Mouse (Mus musculus) T-cell, adult 2 months (primary cell): ENCODE results near the gene Cachd1.

Source experiments
- DNase-seq: peaks from one replicate; pipeline ENCODE4 v3.0.0; 2022; ENCODE audit warnings: low spot score

Gene Cachd1

DNA sequence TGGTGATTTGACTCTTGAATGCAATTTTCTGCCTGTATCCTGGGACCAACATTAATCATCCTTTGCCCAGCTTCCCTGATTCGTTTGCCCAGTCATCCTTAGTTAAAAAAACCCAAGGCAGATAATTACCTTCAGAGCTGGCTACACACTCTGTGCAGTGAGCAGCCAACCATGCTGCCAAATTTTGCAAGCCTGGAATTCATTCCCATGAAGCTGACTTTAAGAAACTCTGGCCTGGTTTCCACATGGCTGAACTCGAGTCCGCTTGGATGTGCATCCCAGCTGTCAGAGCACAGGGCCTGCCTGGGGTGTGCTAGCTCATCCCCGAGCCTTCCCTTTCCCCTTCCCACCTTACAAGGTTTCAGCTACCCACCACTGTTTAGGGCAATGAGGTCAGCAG is 214.5 kb downstream of the Cachd1 start:
- DNase-seq = no peak

DNA sequence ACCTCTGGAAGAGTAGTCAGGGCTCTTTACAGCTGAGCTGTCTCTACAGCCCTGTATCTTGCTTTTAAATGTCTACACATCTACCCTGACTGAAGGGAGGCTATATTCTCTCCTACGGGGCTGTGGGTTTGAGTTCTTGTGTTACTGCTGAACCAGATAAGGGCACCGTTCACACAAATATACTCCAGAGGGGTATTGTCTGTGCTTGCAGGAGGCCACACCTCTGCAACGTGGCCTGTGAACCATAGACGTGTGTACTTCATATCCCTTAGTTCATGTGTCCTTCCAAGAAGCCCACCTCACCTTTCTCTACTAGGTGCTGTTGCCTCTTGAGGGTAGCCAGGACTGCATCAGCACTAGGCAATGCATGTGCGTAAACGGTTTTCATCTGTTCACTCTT is 215.6 kb downstream of the Cachd1 start:
- no peak for DNase-seq

DNA sequence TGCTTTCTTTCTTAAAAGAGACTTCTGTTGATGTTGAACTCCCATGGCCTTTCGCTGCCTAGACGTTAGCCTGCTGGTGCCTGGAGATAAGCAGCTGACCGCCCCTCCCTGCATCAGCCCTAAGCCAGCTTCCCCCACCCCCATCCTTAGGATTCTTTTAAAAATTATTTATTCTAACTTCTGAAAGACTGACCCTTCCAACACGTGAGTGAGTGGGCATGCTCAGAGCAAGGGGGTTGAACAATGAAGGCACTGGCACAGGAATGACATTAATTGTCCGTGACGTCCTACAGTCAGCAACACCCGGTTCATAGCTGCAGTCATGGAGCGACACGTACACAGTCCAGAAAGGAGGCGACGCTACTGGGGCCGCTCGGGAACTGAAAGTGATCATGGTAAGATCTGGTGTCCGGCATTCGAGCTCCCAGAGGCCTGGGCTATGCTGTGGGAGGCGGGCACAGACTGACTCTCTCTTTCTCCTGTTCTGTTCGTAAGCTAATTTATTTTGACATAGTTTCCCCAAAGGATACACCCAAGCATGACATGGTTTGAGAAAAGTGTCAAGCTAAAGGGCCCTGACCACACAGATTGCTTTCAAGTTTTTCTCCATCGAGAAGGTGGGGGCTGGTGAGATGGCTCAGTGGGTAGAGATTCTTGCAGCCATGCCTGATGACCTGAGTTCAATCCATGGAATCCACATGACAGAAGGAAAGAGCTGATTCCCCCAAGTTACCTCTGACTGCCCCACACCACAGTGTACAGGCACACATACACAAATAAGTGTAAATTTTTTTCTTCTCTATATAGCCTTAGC is 218.2 kb downstream of the Cachd1 start:
- no peak for DNase-seq

DNA sequence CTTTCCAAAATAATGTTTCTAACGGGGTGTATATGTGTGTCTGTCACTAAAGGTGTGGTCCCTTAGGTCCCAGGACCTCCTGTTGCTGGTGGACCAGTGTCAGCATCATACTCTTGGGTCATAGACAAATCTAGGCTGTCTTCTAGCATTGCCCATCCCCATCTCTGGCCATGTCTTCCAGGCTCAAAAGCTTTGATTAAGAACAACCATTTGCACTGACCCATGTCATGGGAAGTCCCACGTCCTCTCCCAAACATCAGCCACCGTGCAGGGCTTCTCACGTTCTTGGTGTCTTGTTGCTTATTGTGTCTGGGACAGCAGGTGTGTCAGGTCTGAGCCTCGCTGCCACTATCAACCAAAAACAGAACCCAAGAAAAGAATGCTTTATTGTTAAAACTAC is 219.1 kb downstream of the Cachd1 start:
- no peak for DNase-seq

DNA sequence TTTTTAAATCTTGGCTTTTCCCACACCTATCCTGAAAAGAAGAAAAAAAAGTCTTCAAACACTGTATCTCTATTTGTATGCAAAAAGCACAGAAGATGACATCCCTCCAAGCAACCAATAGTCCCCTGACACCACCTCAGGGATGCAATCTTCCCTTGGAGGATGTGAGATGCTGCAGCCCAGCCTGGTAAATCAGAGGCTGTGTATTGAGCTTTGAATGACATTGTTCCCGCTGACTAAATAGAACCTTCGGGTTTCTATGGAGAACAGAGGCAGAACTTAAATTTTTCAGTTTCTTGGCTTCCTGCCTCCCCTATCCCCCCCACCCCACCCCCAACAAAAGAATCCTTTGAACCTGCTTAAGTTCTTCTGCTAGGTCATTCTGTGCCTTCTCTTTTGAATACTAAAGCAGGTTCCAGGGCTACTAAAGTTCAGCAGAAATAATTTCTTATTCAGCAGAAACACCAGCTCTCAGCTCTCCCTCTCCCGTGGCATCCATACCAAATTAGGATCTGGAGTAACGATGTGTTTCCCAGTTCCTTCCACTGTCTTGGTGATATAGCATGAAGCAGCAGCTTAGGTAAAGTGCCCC is 219.7 kb downstream of the Cachd1 start:
- DNase-seq = no peak

DNA sequence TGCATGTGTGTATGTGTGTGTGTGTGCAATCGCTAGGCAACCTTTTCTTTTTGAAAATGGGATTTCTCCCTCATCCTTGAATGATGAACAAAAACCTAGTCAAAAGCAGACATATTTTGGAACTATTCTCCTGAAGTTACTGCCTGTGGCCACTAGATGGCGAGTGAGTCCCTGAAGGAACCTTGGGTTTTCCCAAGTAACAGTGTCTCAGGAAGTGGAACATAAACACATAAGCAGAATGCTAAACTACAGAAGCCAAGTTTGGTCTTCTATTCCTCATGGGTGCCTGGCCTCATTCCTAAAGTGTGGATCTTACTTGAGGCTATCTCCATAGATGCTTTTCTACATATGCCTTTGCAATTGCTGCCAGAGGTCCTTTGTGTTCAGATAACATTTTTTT is 221.7 kb downstream of the Cachd1 start:
- DNase-seq = peak; percentile 18

DNA sequence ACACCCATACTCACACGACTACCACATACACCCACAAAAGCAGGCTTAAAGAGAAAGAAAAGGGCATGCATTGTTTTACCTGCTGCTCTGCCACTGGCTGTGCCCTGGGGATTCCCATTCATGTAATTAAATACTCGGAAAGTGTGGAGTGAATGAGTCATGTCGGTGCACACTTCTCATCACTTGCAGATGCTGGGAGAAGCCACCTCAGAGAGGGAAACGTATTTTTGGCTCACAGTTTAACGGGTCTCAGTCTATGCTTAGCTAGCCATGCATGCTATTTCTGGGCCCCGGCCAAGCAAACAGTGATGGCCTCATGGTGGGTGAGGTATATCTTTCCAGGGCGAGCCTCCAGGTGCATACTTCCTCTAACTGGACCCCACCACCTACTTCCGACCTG is 222.4 kb downstream of the Cachd1 start:
- no peak for DNase-seq

DNA sequence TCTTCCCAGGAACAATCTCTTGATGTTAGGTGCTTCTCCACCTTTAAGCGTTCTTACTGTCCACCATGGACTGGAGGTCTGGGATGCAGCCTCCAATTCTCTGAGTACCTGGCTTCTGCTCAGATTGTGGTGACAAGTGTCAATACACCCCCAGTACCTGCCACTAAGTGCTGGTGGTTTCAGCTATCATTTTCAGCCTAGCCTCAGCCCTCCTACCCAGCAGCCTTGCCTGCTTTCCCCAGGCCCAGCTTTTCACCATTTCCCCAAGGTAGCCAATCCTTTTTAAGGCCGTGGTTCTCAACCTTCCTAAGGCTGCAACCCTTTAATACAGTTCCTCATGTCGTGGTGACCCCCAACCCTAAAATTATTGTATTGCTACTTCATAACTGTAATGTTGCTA is 224.1 kb downstream of the Cachd1 start:
- no peak for DNase-seq

DNA sequence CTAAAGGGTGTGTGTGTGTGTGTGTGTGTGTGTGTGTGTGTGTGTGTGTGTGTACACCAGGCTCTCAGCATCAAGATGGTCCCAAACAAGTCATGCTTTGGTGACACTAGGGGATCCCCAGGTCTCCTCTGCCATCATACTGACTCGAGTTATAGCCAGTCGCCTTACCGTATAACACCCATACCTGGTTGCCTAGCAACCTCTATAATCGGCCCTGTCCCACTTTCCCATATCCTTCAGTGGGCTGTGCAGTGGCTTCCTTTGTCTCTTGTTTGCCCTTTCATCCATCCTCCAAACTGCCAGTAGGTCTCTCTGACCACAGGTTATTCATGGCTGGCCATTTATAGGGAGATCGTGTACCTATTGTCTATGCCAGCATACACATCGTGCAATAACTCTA is 224.6 kb downstream of the Cachd1 start:
- no peak for DNase-seq

DNA sequence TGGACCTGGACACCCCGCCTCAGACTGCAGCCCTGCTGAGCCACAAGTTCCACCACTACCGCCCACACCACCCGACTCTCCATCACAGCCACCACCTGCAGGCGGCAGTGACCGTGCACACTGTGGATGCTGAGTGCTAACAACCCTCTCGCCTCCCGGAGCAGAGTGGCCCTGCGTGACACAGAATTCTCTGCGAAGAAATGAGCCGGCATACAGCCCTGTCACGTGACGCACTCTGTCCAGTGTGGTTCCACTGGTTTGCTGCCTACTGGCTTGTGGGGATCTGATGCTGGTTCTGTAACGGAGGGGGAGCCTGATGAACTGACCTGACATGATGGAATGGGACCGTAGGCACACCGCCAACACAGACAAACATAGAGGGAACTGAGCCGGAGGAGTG is 226.5 kb downstream of the Cachd1 start:
- no peak for DNase-seq

DNA sequence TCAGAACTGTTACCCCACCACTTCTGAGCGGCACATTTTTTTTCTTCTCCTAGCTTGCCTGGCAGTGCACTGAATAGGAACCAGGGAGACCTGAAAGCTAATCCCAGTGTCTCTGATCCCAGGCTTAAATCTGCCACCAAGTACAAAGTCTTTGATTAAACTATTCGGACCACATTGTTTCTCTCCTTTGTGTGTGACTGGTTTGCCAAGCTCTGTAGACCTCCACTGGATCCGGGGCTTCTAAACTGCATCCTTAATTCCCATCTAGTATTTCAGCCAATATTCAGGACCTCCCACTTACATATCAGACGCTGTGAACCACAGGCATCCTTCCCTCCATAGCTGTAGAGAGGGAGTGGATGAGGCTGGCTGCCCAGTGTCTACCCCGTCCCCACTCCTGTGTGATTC is 231.9 kb downstream of the Cachd1 start:
- no peak for DNase-seq

DNA sequence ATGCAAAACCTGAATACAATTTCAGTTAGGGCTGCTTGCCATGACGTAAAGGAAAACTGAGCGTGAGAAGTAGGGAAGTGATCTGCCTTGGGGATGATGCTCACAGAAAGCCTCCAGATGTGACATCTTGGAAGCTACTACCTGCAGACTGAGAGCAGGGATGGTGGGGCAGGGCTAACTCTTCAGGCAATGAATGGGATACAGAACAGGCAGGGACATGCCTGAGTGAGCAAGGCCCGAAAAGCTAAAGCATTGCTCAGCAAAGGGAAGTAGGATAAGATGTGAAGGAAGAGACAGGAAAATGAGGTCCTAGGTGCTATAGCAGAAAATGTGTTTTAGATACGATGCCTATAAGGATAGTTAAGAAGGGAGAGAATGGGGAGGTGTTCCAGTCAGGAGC is 232.6 kb downstream of the Cachd1 start:
- no peak for DNase-seq

DNA sequence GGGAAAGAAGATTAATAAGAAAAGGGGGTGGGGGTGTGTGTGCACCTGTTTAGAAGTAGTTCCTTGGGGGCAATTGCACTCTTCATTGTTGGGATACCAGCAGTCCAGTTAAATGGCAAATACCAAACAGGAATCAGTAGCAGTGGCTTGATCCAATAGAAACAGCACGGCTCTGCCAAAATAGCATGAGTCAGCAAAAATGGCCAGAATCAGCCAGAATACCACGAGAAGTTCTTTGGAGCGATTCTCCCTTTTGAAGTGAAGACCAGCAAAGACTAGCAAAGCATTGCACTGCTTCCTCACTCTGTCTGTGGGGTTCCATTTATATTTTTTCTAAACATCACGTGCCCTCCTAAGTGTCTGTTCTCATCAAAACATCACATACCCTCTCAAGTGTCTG is 241.3 kb downstream of the Cachd1 start:
- no peak for DNase-seq

DNA sequence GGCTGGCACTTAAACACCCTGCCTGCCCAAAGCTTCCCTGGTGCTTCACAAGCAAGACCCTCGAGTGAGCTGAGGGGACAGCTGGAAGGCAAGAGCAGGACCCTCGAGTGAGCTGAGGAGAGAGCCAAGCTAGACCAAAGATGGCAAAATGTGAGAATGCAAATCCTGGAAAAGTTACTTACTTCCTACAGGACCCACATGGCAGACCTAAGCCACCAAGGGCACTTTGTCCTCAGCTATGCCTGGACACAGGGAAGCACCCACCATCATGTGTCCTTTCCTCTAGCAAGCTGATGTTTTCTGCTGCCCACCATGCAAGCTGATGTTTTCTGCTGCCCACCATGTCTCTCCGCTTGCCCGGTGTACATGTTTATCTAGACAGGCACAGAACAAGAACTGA is 244.1 kb downstream of the Cachd1 start, which contains the start of gene Gm10577:
Gene Gm10577, minus strand, starts transcription at position 101 of the 400 bp plus-strand sequence.
- DNase-seq = no peak

DNA sequence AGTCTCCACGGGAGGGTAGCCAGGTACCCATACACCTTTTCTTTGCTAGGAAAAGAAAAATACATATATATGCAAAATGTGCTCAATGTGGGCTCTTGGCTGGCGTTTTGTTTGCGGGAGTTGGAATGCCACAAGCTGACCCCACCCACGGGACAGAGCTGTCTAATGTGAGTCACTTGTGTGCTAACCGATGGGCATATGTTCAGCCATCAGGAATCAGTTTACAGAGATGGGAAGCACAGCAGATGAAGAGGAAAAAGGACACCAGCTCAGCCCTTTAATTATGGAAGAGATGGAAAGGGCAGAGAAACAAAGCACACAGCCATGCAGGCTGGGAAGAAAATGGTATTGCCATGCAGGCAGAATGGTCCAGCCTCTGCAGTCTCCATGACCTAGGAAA is 250.1 kb downstream of the Cachd1 start:
- DNase-seq = no peak

DNA sequence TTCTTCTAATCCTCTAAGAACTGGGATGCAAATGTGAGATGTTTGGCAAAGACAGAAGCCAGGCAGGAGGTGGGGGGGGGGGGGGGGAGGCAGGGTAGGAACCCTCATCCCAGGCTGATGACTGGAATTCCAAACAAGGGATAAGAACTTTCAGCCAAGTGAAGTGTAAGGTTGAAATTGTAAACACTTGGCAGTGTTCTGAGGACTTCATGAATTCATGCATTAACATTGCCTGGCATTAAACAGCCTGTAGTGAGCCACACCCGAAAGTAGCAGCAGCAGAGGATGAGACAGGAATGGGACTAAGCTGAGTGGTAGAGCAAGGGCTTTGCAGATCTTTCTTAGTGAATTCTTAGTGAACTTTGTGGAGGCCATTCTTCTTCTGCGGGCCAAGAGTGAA is 250.5 kb downstream of the Cachd1 start:
- no peak for DNase-seq

DNA sequence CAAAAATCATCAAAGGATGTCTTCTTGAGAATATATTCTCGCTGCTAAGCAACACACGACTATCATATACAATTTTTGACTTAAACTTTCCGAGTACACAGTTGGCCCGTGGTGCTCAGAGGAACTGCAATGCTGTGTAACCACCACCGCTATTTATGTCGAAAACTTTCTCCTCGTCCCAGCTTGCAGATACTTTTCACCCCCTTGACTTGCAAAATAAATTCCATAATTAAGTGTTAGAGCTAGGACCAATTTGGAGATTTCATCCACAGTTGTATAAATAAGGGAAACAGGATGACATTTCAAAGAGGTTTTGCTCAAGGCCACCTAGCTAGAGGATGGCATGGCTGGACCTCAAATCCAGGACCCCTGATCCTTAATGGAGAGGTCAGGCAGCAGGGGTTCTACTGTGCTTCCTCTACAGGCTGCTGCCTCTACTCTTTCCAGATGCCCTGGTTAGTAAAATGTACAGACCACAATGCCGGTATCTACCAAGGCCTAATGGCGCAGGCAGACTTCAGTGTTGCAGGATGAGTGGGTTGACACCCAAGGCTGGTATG is 251.5 kb downstream of the Cachd1 start:
- DNase-seq = no peak

DNA sequence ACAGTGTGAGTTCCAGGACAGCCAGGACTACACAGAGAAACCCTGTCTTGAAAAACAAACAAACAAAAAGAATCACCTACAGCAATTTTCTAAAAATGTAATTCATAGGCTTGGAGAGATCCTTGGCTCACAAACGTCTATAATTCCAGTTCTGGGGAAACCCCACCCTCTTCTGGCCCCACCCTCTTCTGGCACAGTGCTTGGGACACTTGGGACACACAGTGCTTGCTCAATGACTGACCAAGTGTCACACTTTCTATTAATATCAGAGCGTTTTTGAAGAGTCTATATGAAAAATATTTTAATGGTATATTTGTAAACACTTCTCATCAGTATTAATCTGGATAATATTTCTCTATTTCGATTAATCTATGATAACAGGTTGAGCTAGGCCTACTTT is 256.6 kb downstream of the Cachd1 start:
- no peak for DNase-seq

DNA sequence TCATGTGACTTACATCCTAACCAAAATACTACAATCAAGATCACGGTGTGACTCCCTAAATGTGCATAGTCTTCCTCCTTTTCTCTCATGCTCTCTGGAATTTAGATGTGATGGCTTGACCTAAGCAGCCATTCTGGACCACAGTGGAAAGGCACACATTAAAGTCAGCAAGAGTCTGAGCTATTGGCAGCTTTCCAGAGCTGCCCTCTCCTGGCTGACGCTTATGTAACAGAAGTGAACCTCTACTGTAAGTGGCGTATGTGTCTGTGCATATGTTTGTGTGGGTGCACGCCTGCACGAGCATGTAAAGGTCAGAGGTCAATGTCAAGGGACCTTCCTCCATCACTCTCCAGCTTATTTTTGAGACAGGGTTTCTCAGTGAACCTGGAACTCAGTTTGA is 258.7 kb downstream of the Cachd1 start:
- DNase-seq = no peak

DNA sequence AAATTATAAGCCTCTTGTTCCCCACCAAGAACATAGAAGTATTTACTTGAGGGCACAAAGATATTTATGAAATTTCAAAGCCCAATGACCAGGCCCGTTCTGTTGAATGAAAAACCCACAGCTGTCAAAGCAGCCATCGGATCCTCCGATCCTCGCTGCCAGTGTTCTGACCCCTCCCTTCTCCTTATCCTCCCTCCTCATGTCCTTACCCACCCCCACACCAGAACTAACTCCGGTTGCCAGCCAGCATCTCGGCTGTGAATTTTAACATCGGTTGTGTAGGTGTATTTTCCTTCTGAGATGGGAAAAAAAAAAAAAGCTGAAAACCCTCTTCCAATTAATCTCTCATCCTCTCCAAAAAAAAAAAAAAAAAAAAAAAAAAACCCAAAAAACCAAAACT is 260.7 kb downstream of the Cachd1 start:
- DNase-seq = no peak

DNA sequence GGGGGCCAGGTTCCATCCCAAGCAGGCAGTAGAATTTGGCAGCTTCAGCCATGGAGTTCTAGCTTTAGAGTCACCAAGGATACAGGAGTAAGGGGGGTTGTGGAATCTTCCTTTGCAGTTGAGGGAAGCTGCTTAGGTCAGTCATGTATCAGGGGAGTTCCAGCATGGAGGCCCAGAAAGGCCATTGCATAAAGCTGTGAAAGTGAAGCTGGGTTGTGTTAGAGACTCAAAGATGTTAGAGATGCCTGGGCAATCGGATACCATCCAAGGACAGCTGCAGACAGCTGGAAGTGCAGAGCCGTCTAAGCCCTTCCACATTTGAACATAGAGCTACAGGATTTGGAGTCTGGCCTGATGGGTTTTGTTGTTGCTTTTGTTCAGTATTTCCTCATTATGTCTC is 267.2 kb downstream of the Cachd1 start:
- DNase-seq = no peak

DNA sequence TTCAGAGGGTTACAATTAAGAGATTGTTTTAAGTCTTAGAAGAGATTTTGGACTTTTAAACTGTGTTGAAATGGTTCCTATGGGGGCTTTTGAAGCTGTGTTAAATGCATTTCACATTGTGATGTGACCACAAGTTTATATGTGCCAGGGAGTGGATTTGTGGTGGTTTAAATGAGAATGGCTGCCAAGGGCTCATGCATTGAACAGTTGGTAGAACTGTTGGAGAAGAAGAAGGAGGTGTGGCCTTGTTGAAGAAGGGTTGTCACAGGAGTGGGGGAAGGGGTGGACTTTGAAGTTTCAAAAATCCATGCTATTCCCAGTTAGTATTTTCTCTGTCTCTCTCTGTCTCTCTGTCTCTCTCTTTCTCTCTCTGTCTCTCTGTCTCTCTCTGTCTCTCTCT is 267.7 kb downstream of the Cachd1 start:
- no peak for DNase-seq

DNA sequence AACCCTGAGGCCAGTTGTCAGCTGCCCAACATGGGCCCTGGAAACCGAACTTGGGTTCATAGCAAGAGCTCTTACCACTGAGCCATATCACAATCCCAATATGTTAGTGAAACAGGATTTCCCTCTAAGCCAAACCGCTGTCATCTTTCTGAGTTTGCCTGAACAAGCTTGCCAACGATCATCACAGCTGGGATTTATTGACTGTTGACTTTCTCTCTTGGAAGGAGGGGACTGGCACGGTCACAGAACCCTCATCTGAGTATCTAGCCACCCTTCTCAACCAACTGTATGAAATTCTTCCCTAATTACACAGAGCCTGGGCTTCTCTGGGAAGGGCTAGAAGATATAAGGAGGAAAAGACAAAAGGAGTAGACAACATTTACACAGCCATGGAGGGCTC is 270.1 kb downstream of the Cachd1 start:
- DNase-seq = no peak

DNA sequence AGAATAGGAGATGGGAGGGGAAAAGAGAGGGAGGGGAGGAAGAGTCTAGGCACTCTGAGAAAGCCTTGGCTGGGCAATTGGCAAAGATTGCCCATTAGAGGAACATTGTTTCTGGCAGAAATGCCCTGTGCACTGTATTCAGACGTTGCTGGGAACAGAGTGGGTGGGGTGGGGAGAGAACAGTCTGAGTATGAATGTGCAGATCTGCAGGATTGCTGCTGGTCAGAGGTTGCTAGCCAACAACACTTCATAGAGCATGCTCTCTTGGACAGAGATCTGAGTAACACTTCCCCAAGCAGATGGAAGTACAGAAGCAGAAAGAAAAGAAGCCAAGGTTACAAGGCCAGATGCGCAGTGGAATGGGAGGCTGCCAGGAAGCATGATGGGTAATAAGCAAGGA is 285.7 kb downstream of the Cachd1 start:
- DNase-seq = no peak
